ENCODE assay signal across 9 mouse cellular contexts in the genomic region with DNA sequence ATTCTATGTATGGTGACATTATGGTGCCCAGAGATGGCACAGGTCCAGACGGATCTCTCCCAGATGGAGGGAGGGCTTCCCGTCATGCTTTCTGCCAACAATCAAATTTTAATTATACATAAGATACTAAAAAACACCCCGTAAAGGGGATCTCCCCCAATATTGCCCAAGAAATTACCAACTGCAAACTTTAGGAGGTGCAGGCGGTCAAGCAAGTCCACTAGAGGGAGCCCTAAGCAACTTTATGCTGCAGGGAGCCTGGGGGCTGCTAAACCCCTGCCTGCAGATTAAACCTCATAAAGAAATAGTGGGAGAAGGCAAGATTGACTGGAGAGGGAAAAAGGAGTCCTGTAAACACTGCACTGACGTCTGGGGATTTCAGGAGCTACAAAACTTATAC. TPM values are rescaled to one million over a fixed set of nuclear protein-coding genes. Genes with fewer than 3 reads are reported as not detected.
DNase-seq lines count a peak whose midpoint lies in the region; ATAC-seq and TF ChIP-seq lines count a peak whose summit lies in the region.
"Had no signal": no experiment of that assay in that cellular context is flagged by ENCODE, and none has a peak within 500 bp of the region (broad histone marks: within the 10 kb centered on the region; RNA-seq: fewer than 3 reads in every experiment).

No protein-coding gene starts in this region.

- no peak overlapping the region for H3K9ac ChIP-seq in forebrain, embryonic 11.5 days (ENCODE audit: low read length)
- no peak overlapping the region for H3K9ac ChIP-seq in forebrain, embryonic 15.5 days (replicated peaks)
- no peak overlapping the region for H3K9ac ChIP-seq in neural tube, embryonic 15.5 days (replicated peaks)
- H3K9ac ChIP-seq: neural tube, embryonic 13.5 days had no signal

- no peak for ATAC-seq in forebrain, embryonic 11.5 days (replicated peaks; ENCODE audit: low FRiP score)
- no peak for ATAC-seq in forebrain, embryonic 15.5 days (replicated peaks)
- no peak for ATAC-seq in neural tube, embryonic 15.5 days (ENCODE audit: low FRiP score)

- TF ChIP-seq POLR2A in brain, embryonic 14.5 days (IDR thresholded peaks at IDR 0.05; ENCODE audit: borderline replicate concordance, extremely low read depth, insufficient read depth, insufficient read length, poor library complexity, severe bottlenecking), result no peak

- H3K27ac ChIP-seq in forebrain, embryonic 11.5 days (ENCODE audit: low read depth, low read length), result no peak overlapping the region
- H3K27ac ChIP-seq in forebrain, embryonic 15.5 days (replicated peaks), result no peak overlapping the region
- no peak overlapping the region for H3K27ac ChIP-seq in neural tube, embryonic 15.5 days (replicated peaks)
- H3K27ac ChIP-seq: neural tube, embryonic 13.5 days had no signal

- no peaks in the 10 kb centered on the region for H3K36me3 ChIP-seq in forebrain, embryonic 11.5 days (ENCODE audit: control insufficient read depth, insufficient read depth, low read length)
- no peaks in the 10 kb centered on the region for H3K36me3 ChIP-seq in forebrain, embryonic 15.5 days
- H3K36me3 ChIP-seq in neural tube, embryonic 15.5 days, result no peaks in the 10 kb centered on the region
- H3K36me3 ChIP-seq: neural tube, embryonic 13.5 days had no signal

- no peaks in the 10 kb centered on the region for H3K9me3 ChIP-seq in forebrain, embryonic 11.5 days (ENCODE audit: control insufficient read depth, low read length)
- no peaks in the 10 kb centered on the region for H3K9me3 ChIP-seq in forebrain, embryonic 15.5 days
- no peaks in the 10 kb centered on the region for H3K9me3 ChIP-seq in neural tube, embryonic 15.5 days (replicated peaks)
- H3K9me3 ChIP-seq: neural tube, embryonic 13.5 days had no signal

- 12% methylated on average over 5 of the region's 5 CpGs for WGBS in forebrain, embryonic 11.5 days
- 11% methylated on average over 5 of the region's 5 CpGs for WGBS in forebrain, embryonic 15.5 days
- 8% methylated on average over 5 of the region's 5 CpGs for WGBS in neural tube, embryonic 15.5 days

- TF ChIP-seq CTCF in brain, embryonic 14.5 days (IDR thresholded peaks at IDR 0.05; ENCODE audit: borderline replicate concordance, extremely low read depth, insufficient read depth, insufficient read length), result peak; percentile 90

- H3K4me1 ChIP-seq in forebrain, embryonic 11.5 days (replicated peaks; ENCODE audit: control insufficient read depth, insufficient read depth, low read length), result no peaks in the 10 kb centered on the region
- H3K4me1 ChIP-seq in forebrain, embryonic 15.5 days, result peaks cover 4% of the 10 kb centered on the region; the same call in 1 of the 2 replicates
- peaks cover 6% of the 10 kb centered on the region; the same call in 1 of the 2 replicates for H3K4me1 ChIP-seq in neural tube, embryonic 15.5 days
- H3K4me1 ChIP-seq: neural tube, embryonic 13.5 days had no signal

- H3K4me3 ChIP-seq in forebrain, embryonic 11.5 days (ENCODE audit: low read depth, low read length), result no peak overlapping the region
- H3K4me3 ChIP-seq in forebrain, embryonic 15.5 days, result no peak overlapping the region
- H3K4me3 ChIP-seq in neural tube, embryonic 15.5 days (replicated peaks), result no peak overlapping the region
- H3K4me3 ChIP-seq: neural tube, embryonic 13.5 days had no signal

- intact Hi-C loops in gastrocnemius, postnatal 14 days (cut with DNase I; ENCODE audit: low total_unique reads), result loop anchor here (10.0 kb wide), 1 partner anchor 105 kb away; a partner anchor contains a TSS

- H3K27me3 ChIP-seq in forebrain, embryonic 11.5 days (ENCODE audit: control insufficient read depth, insufficient read depth, low read length), result no peaks in the 10 kb centered on the region
- no peaks in the 10 kb centered on the region for H3K27me3 ChIP-seq in forebrain, embryonic 15.5 days
- H3K27me3 ChIP-seq in neural tube, embryonic 15.5 days (replicated peaks), result no peaks in the 10 kb centered on the region
- H3K27me3 ChIP-seq: neural tube, embryonic 13.5 days had no signal

- DNase-seq in forebrain, embryonic 11.5 days (ENCODE audit: low spot score), result peak; percentile 75
- DNase-seq in neural tube, embryonic 10.5 days (ENCODE audit: extremely low spot score, low spot score), result peak; percentile 67
- peak; percentile 84 for DNase-seq in brain, embryonic 14.5 days (ENCODE audit: low read depth)
- DNase-seq in gastrocnemius, postnatal 14 days, result peak; percentile 38
- peak; percentile 45 for DNase-seq in lung, postnatal 25 days (ENCODE audit: low spot score)
- DNase-seq in thymus, postnatal 0 days (ENCODE audit: low spot score), result peak; percentile 76

- no peak overlapping the region for H3K4me2 ChIP-seq in forebrain, embryonic 11.5 days (ENCODE audit: low read depth, low read length, severe bottlenecking)
- H3K4me2 ChIP-seq in forebrain, embryonic 15.5 days (replicated peaks), result no peak overlapping the region
- no peak overlapping the region for H3K4me2 ChIP-seq in neural tube, embryonic 15.5 days
- H3K4me2 ChIP-seq: neural tube, embryonic 13.5 days had no signal

RNA-seq across cellular contexts. Expression of a gene that starts 1.0 kb away (rescaled TPM):
- not detected in 2 replicates for polyA plus RNA-seq in forebrain, embryonic 11.5 days (2014; fragmentation: Nextera tagmentation; extraction: Ambion mirVana)
- polyA plus RNA-seq in forebrain, embryonic 15.5 days (2015; fragmentation: Nextera tagmentation; extraction: Ambion mirVana), result 0.32 TPM in 1 of 2 replicates, not detected in the other
- polyA plus RNA-seq in neural tube, embryonic 15.5 days (2015; fragmentation: Nextera tagmentation; extraction: Ambion mirVana), result not detected in 2 replicates
- 0.15 TPM in 1 of 2 replicates, not detected in the other for polyA plus RNA-seq in brain, embryonic 14.5 days (2012; rRNA removed)
- total RNA-seq in gastrocnemius, postnatal 14 days (2021), result not detected
- polyA plus RNA-seq in thymus, postnatal 0 days (2015; fragmentation: Nextera tagmentation; extraction: Ambion mirVana), result 8.1 TPM in 2 replicates
- polyA plus RNA-seq: neural tube, embryonic 13.5 days had no signal

RNA-seq across cellular contexts. Expression of a gene that starts 5.6 kb away (rescaled TPM):
- polyA plus RNA-seq in forebrain, embryonic 11.5 days (2014; fragmentation: Nextera tagmentation; extraction: Ambion mirVana), result 25.9 and 26.2 TPM in 2 replicates
- polyA plus RNA-seq in forebrain, embryonic 15.5 days (2015; fragmentation: Nextera tagmentation; extraction: Ambion mirVana), result 25.7 and 26.4 TPM in 2 replicates
- polyA plus RNA-seq in neural tube, embryonic 15.5 days (2015; fragmentation: Nextera tagmentation; extraction: Ambion mirVana), result 18.2 and 20.2 TPM in 2 replicates
- polyA plus RNA-seq in brain, embryonic 14.5 days (2012; rRNA removed), result 24.5 and 30.7 TPM in 2 replicates
- total RNA-seq in gastrocnemius, postnatal 14 days (2021), result 10 to 100 TPM; 12.1 to 12.8 TPM
- 51.9 and 60.4 TPM in 2 replicates for polyA plus RNA-seq in thymus, postnatal 0 days (2015; fragmentation: Nextera tagmentation; extraction: Ambion mirVana)

RNA-seq across cellular contexts. Expression of a gene that starts 11.8 kb away (rescaled TPM):
- polyA plus RNA-seq in forebrain, embryonic 11.5 days (2014; fragmentation: Nextera tagmentation; extraction: Ambion mirVana), result 0.16 TPM in 2 replicates
- polyA plus RNA-seq in forebrain, embryonic 15.5 days (2015; fragmentation: Nextera tagmentation; extraction: Ambion mirVana), result 0.59 and 0.61 TPM in 2 replicates
- polyA plus RNA-seq in neural tube, embryonic 15.5 days (2015; fragmentation: Nextera tagmentation; extraction: Ambion mirVana), result 0.61 and 0.65 TPM in 2 replicates
- polyA plus RNA-seq in brain, embryonic 14.5 days (2012; rRNA removed), result 0.57 and 0.78 TPM in 2 replicates
- total RNA-seq in gastrocnemius, postnatal 14 days (2021), result under 1 TPM; 0.86 to 0.98 TPM
- polyA plus RNA-seq in thymus, postnatal 0 days (2015; fragmentation: Nextera tagmentation; extraction: Ambion mirVana), result 0.45 and 0.49 TPM in 2 replicates

RNA-seq across cellular contexts. Expression of a gene that starts 29.0 kb away (rescaled TPM):
- polyA plus RNA-seq in forebrain, embryonic 11.5 days (2014; fragmentation: Nextera tagmentation; extraction: Ambion mirVana), result 3.2 and 3.6 TPM in 2 replicates
- polyA plus RNA-seq in forebrain, embryonic 15.5 days (2015; fragmentation: Nextera tagmentation; extraction: Ambion mirVana), result 4.5 and 5.2 TPM in 2 replicates
- 4.5 and 5.3 TPM in 2 replicates for polyA plus RNA-seq in neural tube, embryonic 15.5 days (2015; fragmentation: Nextera tagmentation; extraction: Ambion mirVana)
- 4.0 and 4.5 TPM in 2 replicates for polyA plus RNA-seq in brain, embryonic 14.5 days (2012; rRNA removed)
- total RNA-seq in gastrocnemius, postnatal 14 days (2021), result 10 to 100 TPM; 26.0 to 26.2 TPM
- 5.9 and 6.3 TPM in 2 replicates for polyA plus RNA-seq in thymus, postnatal 0 days (2015; fragmentation: Nextera tagmentation; extraction: Ambion mirVana)

RNA-seq across cellular contexts. Expression of a gene that starts 49.0 kb away (rescaled TPM):
- 6.7 and 9.6 TPM in 2 replicates for polyA plus RNA-seq in forebrain, embryonic 11.5 days (2014; fragmentation: Nextera tagmentation; extraction: Ambion mirVana)
- polyA plus RNA-seq in forebrain, embryonic 15.5 days (2015; fragmentation: Nextera tagmentation; extraction: Ambion mirVana), result 14.2 and 15.6 TPM in 2 replicates
- polyA plus RNA-seq in neural tube, embryonic 15.5 days (2015; fragmentation: Nextera tagmentation; extraction: Ambion mirVana), result 26.8 and 30.3 TPM in 2 replicates
- 72.9 and 77.1 TPM in 2 replicates for polyA plus RNA-seq in brain, embryonic 14.5 days (2012; rRNA removed)
- total RNA-seq in gastrocnemius, postnatal 14 days (2021), result under 1 TPM; 0.58 to 0.94 TPM
- polyA plus RNA-seq in thymus, postnatal 0 days (2015; fragmentation: Nextera tagmentation; extraction: Ambion mirVana), result 0.09 and 0.12 TPM in 2 replicates
